Mouse (Mus musculus) gastrocnemius, adult 18-20 months (tissue): ENCODE measurements at regions not wholly inside any gene's neighbourhood (a gene's known extent, or its start where the extent isn't known, plus 50 kb on each side); places are given as distances from the start of the nearest gene placed in this dataset.

ENCODE experiments used
- DNase-seq: peaks from one replicate; pipeline ENCODE4 v3.0.0; 2021; ENCODE audit warnings: low spot score

- DNase-seq = no peak
These were observed 183.1 kb downstream of the Pcdh19 start for GRCm38 (mm10) chrX:133505683-133506082.

GRCm38 (mm10) chrX:133461867-133462266, 226.9 kb downstream of the Pcdh19 start:
- no peak for DNase-seq

GRCm38 (mm10) chrX:133447417-133447816, 241.4 kb downstream of the Pcdh19 start:
- peak; percentile 0 for DNase-seq

- DNase-seq = no peak
These were observed 286.3 kb downstream of the Pcdh19 start for GRCm38 (mm10) chrX:133402446-133402845.

GRCm38 (mm10) chrX:133387791-133388190, 301.0 kb downstream of the Pcdh19 start:
- DNase-seq = no peak

- no peak for DNase-seq
These were observed 314.8 kb downstream of the Pcdh19 start for GRCm38 (mm10) chrX:133373960-133374359.

- DNase-seq = no peak
These were observed 315.7 kb downstream of the Pcdh19 start for GRCm38 (mm10) chrX:133373047-133373446.

- no peak for DNase-seq
These were observed 316.4 kb downstream of the Pcdh19 start for GRCm38 (mm10) chrX:133372411-133372810.

GRCm38 (mm10) chrX:133360739-133361138, 328.0 kb downstream of the Pcdh19 start:
- DNase-seq = no peak
